Mouse (Mus musculus) embryonic facial prominence, embryonic 10.5 days (tissue): Measurements from ENCODE around the gene Lekr1. TPM values are rescaled to one million over a fixed set of nuclear protein-coding genes. Genes with fewer than 3 reads are reported as not detected.
A peak's percentile ranks its signal among the peaks of the same experiment; 100 is the strongest.

ENCODE experiments used
- DNase-seq: peaks from one replicate; pipeline ENCODE4 v3.0.0-alpha.2; 2017; ENCODE audit warnings: low spot score
- H3K27ac ChIP-seq: fragments of 300-500 bp; sonication (generic); replicated peaks from 2 replicates; pipeline ENCODE4 v1.5.1; 2016; ENCODE audit warnings: mild to moderate bottlenecking
- H3K27me3 ChIP-seq: fragments of 300-500 bp; sonication (generic); replicated peaks from 2 replicates; pipeline ENCODE4 v1.6.1; 2016; ENCODE audit warnings: low read depth, mild to moderate bottlenecking; ENCODE audit not compliant: poor library complexity, severe bottlenecking
- H3K36me3 ChIP-seq: fragments of 300-500 bp; sonication (generic); replicated peaks from 2 replicates; pipeline ENCODE4 v1.6.1; 2016; ENCODE audit warnings: mild to moderate bottlenecking, moderate library complexity
- H3K4me1 ChIP-seq: fragments of 300-500 bp; sonication (generic); 2 replicates; pipeline ENCODE4 v1.6.1; 2016
- H3K4me3 ChIP-seq: fragments of 300-500 bp; sonication (generic); 2 replicates; pipeline ENCODE4 v1.5.1; 2016; ENCODE audit warnings: mild to moderate bottlenecking, moderate library complexity
- H3K9me3 ChIP-seq: fragments of 300-500 bp; sonication (generic); 2 replicates; pipeline ENCODE4 v1.6.1; 2016; ENCODE audit warnings: mild to moderate bottlenecking
- whole genome bisulfite sequencing: fragments of 180-500 bp; shearing (Covaris S2); methylation state at CpG from one replicate; pipeline ENCODE4 v1.1.7; 2016; 5-methylcytosine and 5-hydroxymethylcytosine counted together
- polyA plus RNA-seq: library from polyadenylated mRNA; unstranded; fragments of >200 nt; fragmentation: Nextera tagmentation; extraction: Ambion mirVana; gene quantifications from 2 replicates; pipeline ENCODE4 v1.2.1, GENCODE M21; 2016

The Lekr1 gene
- polyA plus RNA-seq, 1 experiment from 2014 or later, result 5.3 TPM

DNA sequence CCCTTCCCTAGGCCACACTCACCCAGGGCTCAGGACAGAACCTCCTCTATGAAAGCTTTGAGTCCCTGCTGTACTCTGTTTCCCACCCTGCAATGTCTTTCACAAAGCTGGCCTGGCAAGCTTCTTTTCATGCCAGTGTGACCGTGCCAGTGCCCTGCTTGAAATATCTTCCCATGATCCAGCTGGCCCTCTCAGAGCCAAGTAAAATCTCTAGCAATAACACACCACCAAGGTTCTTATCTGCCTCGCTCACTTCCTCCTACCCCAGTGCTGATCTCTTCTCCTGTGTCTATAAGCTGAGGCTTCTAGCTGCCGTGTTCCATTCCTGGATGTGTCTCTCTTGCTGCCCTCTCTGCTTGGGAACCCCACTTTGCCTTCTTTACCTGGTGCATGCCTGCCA is 162.0 kb downstream of the Lekr1 start:
- Histone ChIP-seq H3K4me1 (peaks cover 17% of the 10 kb centered on the region), H3K4me3 (no peak overlapping the region), H3K36me3 (no peaks in the 10 kb centered on the region), H3K27me3 (peaks cover 7% of the 10 kb centered on the region; the same call in 1 of the 2 replicates), H3K27ac (no peak overlapping the region), H3K9me3 (no peaks in the 10 kb centered on the region)
- DNase-seq, result no peak
- WGBS, result 82% methylated on average over 3 of the region's 3 CpGs

DNA sequence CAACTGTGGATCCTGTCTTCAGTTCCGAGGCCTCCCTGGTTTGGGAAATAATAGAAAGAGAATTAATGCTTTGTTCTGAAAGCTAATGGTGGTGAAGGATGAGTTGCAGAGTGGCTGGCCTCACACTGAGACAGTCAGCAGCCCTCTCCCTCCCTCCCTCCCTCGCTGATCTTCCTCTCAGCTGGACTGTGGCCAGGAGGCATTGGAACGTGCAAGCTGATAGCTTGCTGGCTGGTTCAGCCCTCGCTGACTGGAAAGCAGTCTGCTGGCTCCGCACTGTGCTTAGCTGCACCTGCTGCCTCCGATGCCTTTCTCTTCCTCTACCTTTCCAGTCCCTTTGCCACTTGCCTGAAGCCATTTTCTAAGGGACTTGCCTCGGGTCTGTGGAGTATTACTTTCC is 163.2 kb downstream of the Lekr1 start:
- no peaks in the 10 kb centered on the region for H3K9me3 ChIP-seq
- no peak overlapping the region for H3K4me3 ChIP-seq
- H3K27me3 ChIP-seq, result peaks cover 7% of the 10 kb centered on the region; the same call in 1 of the 2 replicates
- DNase-seq, result peak; percentile 35
- H3K36me3 ChIP-seq, result no peaks in the 10 kb centered on the region
- H3K4me1 ChIP-seq, result peaks cover 17% of the 10 kb centered on the region
- H3K27ac ChIP-seq, result no peak overlapping the region
- 14% methylated on average over 7 of the region's 7 CpGs for WGBS

DNA sequence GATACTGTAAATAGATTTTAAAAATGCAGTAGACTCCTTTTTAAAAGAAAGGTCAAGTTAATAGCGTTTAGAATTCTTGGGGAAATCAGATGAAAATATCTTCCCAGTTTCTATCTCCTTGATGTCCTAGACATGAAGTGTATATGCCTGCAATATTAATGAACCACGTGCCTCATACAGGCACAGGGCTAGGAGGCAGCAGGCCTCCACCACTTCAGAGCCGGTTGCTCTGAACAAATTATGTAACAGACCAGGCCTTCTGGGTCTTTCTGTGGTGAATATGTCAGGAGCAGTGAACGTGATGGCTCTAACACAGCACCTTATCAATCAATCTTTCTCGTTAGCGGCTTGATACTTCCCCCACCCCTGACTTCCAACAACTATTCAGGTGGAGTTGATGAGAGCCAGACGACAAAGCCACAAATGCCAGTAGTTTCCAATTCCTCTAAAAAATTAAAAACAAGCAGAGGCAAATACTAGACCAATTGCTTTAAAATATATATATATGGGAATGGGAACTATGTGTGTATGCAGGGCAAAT is 164.0 kb downstream of the Lekr1 start:
- Histone ChIP-seq H3K4me1 (peaks cover 19% of the 10 kb centered on the region), H3K36me3 (no peaks in the 10 kb centered on the region), H3K27me3 (peaks cover 7% of the 10 kb centered on the region; the same call in 1 of the 2 replicates), H3K4me3 (no peak overlapping the region), H3K9me3 (no peaks in the 10 kb centered on the region), H3K27ac (no peak overlapping the region)
- 71% methylated on average over 7 of the region's 7 CpGs for WGBS
- DNase-seq, result no peak

DNA sequence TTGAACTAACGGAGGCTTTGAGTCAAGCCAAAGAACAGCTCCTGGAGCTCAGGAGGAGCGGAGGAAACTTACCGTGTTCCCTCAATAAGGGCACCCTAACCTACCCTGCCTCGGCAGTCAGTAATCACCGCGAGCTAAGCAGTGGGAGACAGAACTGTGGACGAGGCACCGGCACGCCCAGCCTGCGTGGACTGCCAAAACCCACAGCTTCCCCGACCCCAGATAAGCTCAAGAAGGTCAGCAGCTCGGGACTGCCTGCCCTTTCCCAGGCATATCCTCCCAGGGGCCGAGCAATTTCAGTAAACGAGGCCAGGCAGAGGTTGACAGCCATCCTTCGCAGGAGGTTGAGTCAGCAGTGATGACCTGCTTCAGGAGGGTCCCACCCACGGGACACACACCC is 164.8 kb downstream of the Lekr1 start:
- H3K27me3 ChIP-seq, result peaks cover 7% of the 10 kb centered on the region; the same call in 1 of the 2 replicates
- 41% methylated on average over 16 of the region's 16 CpGs for WGBS
- H3K36me3 ChIP-seq, result no peaks in the 10 kb centered on the region
- peaks cover 20% of the 10 kb centered on the region for H3K4me1 ChIP-seq
- peak; percentile 13 for DNase-seq
- peak overlapping the region; percentile 35 for H3K27ac ChIP-seq
- no peak overlapping the region for H3K4me3 ChIP-seq
- H3K9me3 ChIP-seq, result no peaks in the 10 kb centered on the region

DNA sequence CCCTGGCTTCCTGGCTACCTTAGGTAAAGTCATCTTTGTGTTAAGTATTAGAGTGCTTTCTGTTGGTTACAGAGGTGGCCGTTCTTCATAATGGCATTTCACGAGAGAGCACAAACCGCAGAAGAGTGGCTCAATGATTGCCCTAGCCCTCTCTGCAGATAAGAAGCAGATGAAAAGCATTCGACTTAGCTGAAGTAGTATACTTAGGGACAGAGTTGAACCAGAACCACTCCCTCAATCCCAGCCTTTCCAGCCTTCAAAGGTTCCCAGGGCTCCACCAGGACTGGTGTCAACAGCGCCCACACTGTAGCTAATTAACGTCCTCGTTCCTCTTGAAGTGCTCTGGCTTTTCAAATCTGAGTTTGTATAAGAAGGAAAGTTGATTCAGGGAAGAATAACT is 166.4 kb downstream of the Lekr1 start:
- Histone ChIP-seq H3K9me3 (no peaks in the 10 kb centered on the region), H3K36me3 (no peaks in the 10 kb centered on the region), H3K4me1 (peaks cover 20% of the 10 kb centered on the region), H3K27me3 (peaks cover 7% of the 10 kb centered on the region; the same call in 1 of the 2 replicates), H3K27ac (no peak overlapping the region), H3K4me3 (no peak overlapping the region)
- 69% methylated on average over 7 of the region's 7 CpGs for WGBS
- no peak for DNase-seq

DNA sequence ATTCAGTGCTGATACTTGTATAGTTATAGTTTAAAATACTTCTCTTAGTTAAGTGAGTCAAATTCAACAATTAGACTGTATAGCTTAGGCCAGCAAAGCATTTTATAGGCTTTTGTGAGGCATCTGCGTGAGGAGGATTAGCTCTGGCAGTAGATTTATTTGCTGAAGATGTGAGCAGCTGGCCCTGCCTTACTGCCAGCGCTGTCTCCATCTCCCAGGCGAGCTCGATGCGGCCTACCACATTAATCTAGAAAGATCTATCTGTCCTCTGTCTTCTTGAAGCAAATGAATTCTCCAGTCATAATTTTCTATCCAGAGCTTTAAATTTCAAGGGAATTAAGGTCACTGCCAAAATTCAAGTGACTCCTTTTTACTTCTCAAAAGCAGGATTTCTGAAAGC is 170.4 kb downstream of the Lekr1 start:
- no peak overlapping the region for H3K4me3 ChIP-seq
- no peak for DNase-seq
- 91% methylated on average over 5 of the region's 5 CpGs for WGBS
- no peak overlapping the region for H3K27ac ChIP-seq
- H3K27me3 ChIP-seq, result no peaks in the 10 kb centered on the region
- 0 out of 2 replicates have a peak, but pooled peaks cover 3% of the 10 kb centered on the region for H3K4me1 ChIP-seq
- H3K36me3 ChIP-seq, result no peaks in the 10 kb centered on the region
- H3K9me3 ChIP-seq, result no peaks in the 10 kb centered on the region

DNA sequence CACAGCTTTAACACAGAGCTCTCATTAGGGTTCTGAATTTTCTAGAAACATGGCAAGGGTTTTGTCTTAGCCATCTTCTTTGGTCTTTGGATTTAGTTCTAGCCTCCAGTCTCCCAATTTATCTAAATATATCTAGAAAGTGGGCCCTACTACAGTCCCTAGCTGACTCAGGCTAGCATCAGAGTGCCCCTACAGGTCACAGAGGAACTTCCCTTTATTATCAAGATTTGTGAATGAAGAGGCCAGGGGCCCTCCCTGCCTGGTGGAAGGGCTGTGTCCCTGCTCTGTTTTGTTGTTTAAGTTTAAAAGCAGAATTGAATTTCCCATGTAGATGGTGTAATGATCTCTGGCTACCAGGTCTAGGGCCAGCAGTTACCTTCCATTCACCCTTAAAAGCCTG is 173.6 kb downstream of the Lekr1 start:
- no peaks in the 10 kb centered on the region for H3K27me3 ChIP-seq
- DNase-seq, result no peak
- no peak overlapping the region for H3K4me3 ChIP-seq
- H3K36me3 ChIP-seq, result no peaks in the 10 kb centered on the region
- no peak overlapping the region for H3K27ac ChIP-seq
- H3K9me3 ChIP-seq, result no peaks in the 10 kb centered on the region
- 0 out of 2 replicates have a peak, but pooled peaks cover 3% of the 10 kb centered on the region for H3K4me1 ChIP-seq

DNA sequence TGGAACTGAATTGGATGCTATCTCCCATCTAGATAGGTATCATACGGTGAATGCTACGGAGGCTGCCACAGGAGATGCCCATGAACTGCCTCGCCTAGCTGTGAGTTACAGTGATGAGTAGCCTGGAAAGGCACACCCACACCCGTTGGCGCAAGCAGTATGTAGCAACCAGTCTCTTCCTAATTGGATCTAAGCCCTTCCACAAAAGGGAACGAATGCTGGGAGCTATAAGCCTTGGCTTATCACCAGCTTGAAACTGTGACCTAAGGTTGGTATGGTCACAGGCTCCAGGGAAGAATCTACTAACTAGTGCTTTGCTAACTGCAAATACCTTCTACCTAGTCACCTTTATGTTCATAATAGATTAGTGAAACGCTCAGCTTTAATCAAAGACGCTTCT is 175.1 kb downstream of the Lekr1 start:
- Histone ChIP-seq H3K4me3 (no peak overlapping the region), H3K27ac (no peak overlapping the region), H3K9me3 (no peaks in the 10 kb centered on the region), H3K36me3 (no peaks in the 10 kb centered on the region), H3K27me3 (no peaks in the 10 kb centered on the region), H3K4me1 (no peaks in the 10 kb centered on the region)
- DNase-seq, result no peak
- WGBS, result 86% methylated on average over 8 of the region's 8 CpGs

DNA sequence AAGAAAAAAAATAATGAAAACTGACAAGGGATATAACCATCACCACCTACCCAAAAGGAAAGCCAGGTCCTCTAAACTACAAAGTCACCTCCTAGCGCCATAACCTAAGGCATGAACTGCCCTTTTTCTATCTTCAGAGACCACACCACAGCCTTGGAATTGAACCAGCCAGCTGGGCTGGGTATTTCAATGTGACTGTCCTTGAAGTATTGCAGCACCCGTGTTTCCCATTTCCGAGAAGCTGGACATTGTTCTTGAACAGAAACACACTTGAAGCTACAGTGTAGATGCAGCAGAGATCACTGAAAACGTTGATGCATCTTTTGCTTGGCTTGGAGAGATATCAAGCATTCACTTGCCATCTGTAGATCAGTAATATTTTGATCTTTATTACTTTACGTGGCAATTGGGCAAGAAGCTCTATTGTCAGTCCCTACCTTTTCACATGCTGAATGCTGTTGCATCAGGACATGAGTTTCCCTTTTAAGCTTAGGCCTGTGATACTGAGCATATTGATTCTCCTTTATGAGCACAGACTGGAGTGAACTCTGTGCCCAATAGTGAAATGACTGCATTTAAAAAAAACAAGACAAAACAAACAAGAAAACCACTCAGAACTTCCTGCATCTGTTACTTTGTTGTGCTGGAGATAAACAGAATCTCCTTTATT is 176.6 kb downstream of the Lekr1 start:
- H3K9me3 ChIP-seq, result no peaks in the 10 kb centered on the region
- WGBS, result 84% methylated on average over 5 of the region's 5 CpGs
- DNase-seq, result no peak
- H3K4me3 ChIP-seq, result no peak overlapping the region
- H3K27ac ChIP-seq, result no peak overlapping the region
- H3K36me3 ChIP-seq, result no peaks in the 10 kb centered on the region
- no peaks in the 10 kb centered on the region for H3K27me3 ChIP-seq
- no peaks in the 10 kb centered on the region for H3K4me1 ChIP-seq

DNA sequence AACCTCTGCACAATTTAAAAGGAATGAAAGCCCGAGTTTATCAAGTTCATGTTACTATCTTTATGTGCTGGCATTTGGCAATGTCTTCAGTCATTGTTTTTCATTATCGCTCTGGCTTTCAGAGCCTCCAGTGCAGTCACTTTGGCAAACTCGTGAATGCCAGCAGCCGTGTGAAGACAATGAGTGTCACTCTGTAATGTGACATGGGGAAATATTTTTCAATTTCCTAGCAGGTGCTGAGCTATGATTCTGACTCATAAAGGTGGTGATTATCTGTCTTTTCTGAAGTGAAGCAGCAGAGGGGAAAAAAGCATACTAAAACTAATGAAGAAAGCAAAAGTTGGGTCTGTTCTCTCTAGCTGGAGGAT is 177.1 kb downstream of the Lekr1 start:
- Histone ChIP-seq H3K4me3 (no peak overlapping the region), H3K27ac (no peak overlapping the region), H3K27me3 (no peaks in the 10 kb centered on the region), H3K36me3 (no peaks in the 10 kb centered on the region), H3K4me1 (no peaks in the 10 kb centered on the region), H3K9me3 (no peaks in the 10 kb centered on the region)
- no peak for DNase-seq
- 71% methylated on average over 4 of the region's 4 CpGs for WGBS

DNA sequence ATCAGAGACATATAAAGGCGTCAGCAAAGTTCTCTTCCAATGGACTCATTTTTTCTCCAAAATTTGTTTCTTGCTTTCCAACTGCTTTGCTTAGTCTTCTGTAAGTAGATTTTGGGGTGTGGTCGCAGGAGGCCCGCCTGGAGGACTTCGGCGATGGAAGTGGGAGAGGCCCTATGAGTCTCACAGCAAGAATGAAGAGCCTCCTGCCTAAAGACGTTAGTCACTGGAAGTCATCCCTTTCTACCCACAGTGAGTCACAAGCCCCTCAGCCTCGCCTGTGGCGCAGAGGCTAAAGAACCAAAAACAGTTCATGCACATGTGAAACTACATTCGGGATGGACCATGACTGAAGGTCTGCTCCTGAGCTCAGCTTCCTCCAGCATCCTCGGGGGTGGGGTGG is 178.3 kb downstream of the Lekr1 start:
- no peak overlapping the region for H3K4me3 ChIP-seq
- 89% methylated on average over 10 of the region's 10 CpGs for WGBS
- no peak overlapping the region for H3K27ac ChIP-seq
- no peaks in the 10 kb centered on the region for H3K9me3 ChIP-seq
- H3K36me3 ChIP-seq, result no peaks in the 10 kb centered on the region
- no peaks in the 10 kb centered on the region for H3K27me3 ChIP-seq
- H3K4me1 ChIP-seq, result no peaks in the 10 kb centered on the region
- DNase-seq, result no peak

DNA sequence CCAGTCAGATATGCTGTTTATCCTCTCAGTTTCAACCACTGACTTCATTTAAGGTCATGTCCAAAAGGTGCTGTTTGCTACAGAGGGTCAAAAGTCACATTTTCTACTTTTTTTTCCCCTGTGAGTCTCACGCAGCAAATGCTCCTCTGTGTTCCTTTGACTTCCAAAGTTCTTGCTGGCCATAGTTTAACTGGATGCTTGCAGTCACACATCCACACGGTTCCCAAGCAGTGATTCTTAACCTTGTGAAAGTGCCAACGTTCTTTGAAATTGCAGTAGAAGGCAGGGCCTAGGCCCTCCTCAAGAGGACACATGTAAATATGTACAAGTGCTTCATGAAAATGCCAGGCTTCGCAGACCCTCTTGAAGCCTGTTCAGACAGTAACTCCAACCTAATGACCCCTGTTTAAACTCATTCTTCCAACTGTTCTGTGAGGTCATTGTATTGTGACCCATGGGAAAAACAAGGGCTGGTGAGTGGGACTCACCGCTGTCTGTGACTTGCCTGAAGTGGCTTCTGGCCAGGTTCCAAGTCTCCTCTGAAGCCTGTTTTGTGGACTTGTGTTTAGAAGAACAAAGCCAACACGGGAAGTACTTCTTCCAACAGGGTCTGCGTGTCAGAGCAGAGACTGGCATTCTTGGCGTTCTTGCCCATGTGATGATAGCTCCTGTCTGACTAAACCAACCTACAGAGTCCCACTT is 179.0 kb downstream of the Lekr1 start:
- no peak for DNase-seq
- H3K4me1 ChIP-seq, result no peaks in the 10 kb centered on the region
- no peaks in the 10 kb centered on the region for H3K27me3 ChIP-seq
- WGBS, result 83% methylated on average over 8 of the region's 8 CpGs
- no peaks in the 10 kb centered on the region for H3K36me3 ChIP-seq
- no peak overlapping the region for H3K4me3 ChIP-seq
- no peak overlapping the region for H3K27ac ChIP-seq
- no peaks in the 10 kb centered on the region for H3K9me3 ChIP-seq

DNA sequence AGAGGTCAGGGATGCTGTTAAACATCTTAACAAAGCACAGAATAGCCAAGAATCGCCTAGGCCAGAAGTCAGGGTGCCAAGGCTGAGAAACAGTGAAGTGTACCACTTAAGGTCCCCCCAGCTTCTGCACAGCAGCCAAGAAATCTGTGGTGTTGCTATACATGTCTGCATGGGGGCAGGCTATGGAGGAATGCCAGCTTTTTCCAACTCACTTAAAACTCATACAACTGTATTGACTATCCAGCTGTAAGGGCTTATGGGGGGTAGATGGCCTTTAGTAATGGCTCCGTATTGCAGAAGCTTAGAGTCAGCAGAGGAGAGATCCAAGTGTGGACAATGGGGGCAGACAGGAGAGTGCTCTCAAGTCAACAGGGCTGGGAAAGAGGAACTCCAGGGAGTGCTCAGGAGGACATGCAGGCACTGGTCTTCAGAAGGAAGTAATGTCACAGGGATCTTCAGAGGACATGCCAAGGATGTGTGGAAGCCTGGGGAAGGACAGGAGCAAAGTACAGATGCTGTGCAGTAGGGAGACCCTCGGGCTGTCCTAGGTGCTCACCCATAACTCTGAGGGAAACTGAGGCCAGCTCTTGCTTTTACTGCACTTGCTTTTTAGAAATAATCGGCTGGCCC is 181.2 kb downstream of the Lekr1 start:
- H3K36me3 ChIP-seq, result no peaks in the 10 kb centered on the region

More for the DNA sequence above, 181.2 kb downstream of the Lekr1 start:
- WGBS, result 85% methylated on average over 4 of the region's 4 CpGs
- no peaks in the 10 kb centered on the region for H3K4me1 ChIP-seq
- H3K27me3 ChIP-seq, result no peaks in the 10 kb centered on the region
- no peak overlapping the region for H3K4me3 ChIP-seq
- DNase-seq, result no peak
- no peak overlapping the region for H3K27ac ChIP-seq
- H3K9me3 ChIP-seq, result no peaks in the 10 kb centered on the region
